Mouse (Mus musculus) heart, embryonic 13.5 days (tissue): Measurements from ENCODE around the gene Msi2. TPM values are rescaled to one million over a fixed set of nuclear protein-coding genes. Genes with fewer than 3 reads are reported as not detected.
A peak's percentile ranks its signal among the peaks of the same experiment; 100 is the strongest.

Source experiments
- ATAC-seq: fragments of 200-750 bp; cut with Nextera tagmentation; 2 replicates; pipeline ENCODE4 v1.8.0; 2017; ENCODE audit warnings: moderate TSS enrichment; ENCODE audit not compliant: insufficient number of reproducible peaks, low FRiP score, low TSS enrichment; ENCODE audit errors: extremely low read depth
- H3K27ac ChIP-seq: fragments of 300-500 bp; sonication (generic); replicated peaks from 2 replicates; pipeline ENCODE4 v1.5.1; 2015; ENCODE audit warnings: moderate library complexity, mild to moderate bottlenecking, inconsistent platforms
- H3K27me3 ChIP-seq: fragments of 300-500 bp; sonication (generic); replicated peaks from 2 replicates; pipeline ENCODE4 v1.6.1; 2015; ENCODE audit warnings: mild to moderate bottlenecking, inconsistent platforms
- H3K36me3 ChIP-seq: fragments of 300-500 bp; sonication (generic); 2 replicates; pipeline ENCODE4 v1.6.1; 2015; ENCODE audit warnings: mild to moderate bottlenecking, inconsistent platforms
- H3K4me1 ChIP-seq: fragments of 300-500 bp; sonication (generic); 2 replicates; pipeline ENCODE4 v1.6.1; 2015; ENCODE audit warnings: inconsistent platforms
- H3K4me2 ChIP-seq: fragments of 300-500 bp; sonication (generic); 2 replicates; pipeline ENCODE4 v1.6.1; 2015; ENCODE audit warnings: inconsistent platforms, mild to moderate bottlenecking, moderate library complexity
- H3K4me3 ChIP-seq: fragments of 300-500 bp; sonication (generic); 2 replicates; pipeline ENCODE4 v1.5.1; 2015; ENCODE audit warnings: moderate library complexity, mild to moderate bottlenecking, inconsistent platforms
- H3K9ac ChIP-seq: fragments of 300-500 bp; sonication (generic); 2 replicates; pipeline ENCODE4 v1.6.1; 2015; ENCODE audit warnings: inconsistent platforms, mild to moderate bottlenecking, moderate library complexity
- H3K9me3 ChIP-seq: fragments of 300-500 bp; sonication (generic); 2 replicates; pipeline ENCODE4 v1.6.1; 2016; ENCODE audit warnings: inconsistent platforms
- WGBS: fragments of 180-500 bp; shearing (Covaris S2); methylation state at CpG from one replicate; pipeline ENCODE4 v1.1.7; 2015; ENCODE audit warnings: mixed read lengths; 5-methylcytosine and 5-hydroxymethylcytosine counted together
- polyA plus RNA-seq: library from polyadenylated mRNA; unstranded; fragments of >200 nt; fragmentation: Nextera tagmentation; extraction: Ambion mirVana; gene quantifications from 2 replicates; pipeline ENCODE4 v1.2.1, GENCODE M21; 2015

Msi2 gene
- polyA plus RNA-seq, 1 experiment from 2014 or later, result 16.2 TPM

DNA sequence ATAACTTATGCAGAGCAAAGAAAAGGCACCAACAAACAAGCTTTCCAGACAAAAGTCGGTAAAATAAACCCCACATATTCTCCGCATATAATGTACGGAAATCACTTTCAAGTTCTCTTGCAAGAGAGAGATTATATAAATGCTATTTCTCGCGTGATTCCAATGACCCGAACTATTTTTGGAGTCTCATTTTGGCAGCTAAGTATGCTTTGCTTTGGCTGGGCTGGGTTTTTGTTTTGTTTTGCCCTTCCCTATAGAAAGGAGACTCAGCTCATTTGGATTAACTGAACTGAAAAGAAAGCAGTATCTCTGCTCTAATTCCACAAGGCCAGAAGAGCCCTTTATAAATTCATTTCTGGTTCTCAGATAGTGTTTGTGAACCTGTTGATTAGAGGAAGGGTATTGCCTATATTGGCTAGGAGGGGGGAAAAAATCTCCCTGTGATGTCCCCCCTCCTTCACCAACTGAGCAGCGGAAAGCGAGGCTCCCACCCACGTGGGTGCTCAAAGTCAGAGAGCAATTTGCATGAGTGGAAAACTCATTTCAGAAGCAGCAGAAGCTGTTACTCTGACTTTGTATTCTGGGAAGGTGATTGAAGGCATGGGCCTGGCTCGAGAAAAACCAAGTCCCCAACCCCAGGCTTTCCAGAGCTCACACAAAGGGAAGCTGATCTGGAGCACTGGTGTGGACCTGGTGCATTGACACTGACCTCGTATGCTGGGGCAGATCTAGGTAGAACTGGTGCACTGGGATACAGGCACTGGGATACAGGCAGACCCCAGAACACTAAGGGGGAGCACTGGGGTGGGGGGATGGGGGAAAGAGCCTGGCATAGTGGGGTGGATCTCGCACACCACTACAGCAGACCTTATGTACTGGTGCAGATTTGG is 201.5 kb downstream of the Msi2 start:
- no peak overlapping the region for H3K4me3 ChIP-seq
- peaks cover 78% of the 10 kb centered on the region for H3K4me1 ChIP-seq
- peak overlapping the region; percentile 86 for H3K27ac ChIP-seq
- no peaks in the 10 kb centered on the region for H3K9me3 ChIP-seq
- peak overlapping the region; percentile 62 for H3K9ac ChIP-seq
- ATAC-seq, result no peak
- peak overlapping the region; percentile 17 for H3K4me2 ChIP-seq
- H3K27me3 ChIP-seq, result no peaks in the 10 kb centered on the region
- WGBS, result 53% methylated on average over 12 of the region's 12 CpGs
- H3K36me3 ChIP-seq, result peaks cover 4% of the 10 kb centered on the region; the same call in 1 of the 2 replicates

- no peak overlapping the region for H3K4me3 ChIP-seq
- WGBS, result 61% methylated on average over 6 of the region's 6 CpGs
- no peaks in the 10 kb centered on the region for H3K27me3 ChIP-seq
- peak overlapping the region; percentile 59 for H3K9ac ChIP-seq
- H3K27ac ChIP-seq, result peak overlapping the region; percentile 86
- ATAC-seq, result no peak
- peaks cover 70% of the 10 kb centered on the region for H3K4me1 ChIP-seq
- 0 out of 2 replicates have a peak overlapping the region, but pooled peaks have one; percentile 17 for H3K4me2 ChIP-seq
- peaks cover 4% of the 10 kb centered on the region; the same call in 1 of the 2 replicates for H3K36me3 ChIP-seq
- no peaks in the 10 kb centered on the region for H3K9me3 ChIP-seq
Observed at GRCm38 (mm10) chr11:88515736-88516583, 202.4 kb downstream of the Msi2 start.

DNA sequence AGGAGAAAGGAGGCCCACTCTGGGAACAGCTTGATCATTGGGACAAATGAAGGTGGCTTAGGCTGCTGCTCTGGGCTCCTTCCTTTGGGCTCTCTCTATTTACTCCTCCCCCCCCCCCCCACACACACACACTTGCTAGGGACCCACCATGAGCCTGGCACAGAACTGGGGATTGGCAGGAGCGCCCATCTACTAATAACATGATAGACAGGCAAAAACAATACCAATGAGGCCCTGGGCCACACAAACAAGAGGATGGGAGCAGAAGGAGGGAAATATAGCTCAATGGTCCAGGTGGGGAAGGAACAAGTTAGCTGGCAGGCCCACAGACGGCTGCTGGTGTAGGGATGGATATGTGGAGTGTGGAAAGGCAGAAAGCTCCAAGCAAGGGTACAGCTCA is 203.0 kb downstream of the Msi2 start:
- H3K27me3 ChIP-seq, result no peaks in the 10 kb centered on the region
- no peak overlapping the region for H3K4me2 ChIP-seq
- H3K36me3 ChIP-seq, result peaks cover 4% of the 10 kb centered on the region; the same call in 1 of the 2 replicates
- WGBS, result 73% methylated on average over 2 of the region's 2 CpGs
- H3K9me3 ChIP-seq, result no peaks in the 10 kb centered on the region
- no peak overlapping the region for H3K4me3 ChIP-seq
- peak overlapping the region; percentile 86 for H3K27ac ChIP-seq
- ATAC-seq, result no peak
- H3K9ac ChIP-seq, result peak overlapping the region; percentile 59; the same call in 1 of the 2 replicates
- H3K4me1 ChIP-seq, result peaks cover 69% of the 10 kb centered on the region

- no peak overlapping the region for H3K4me3 ChIP-seq
- H3K36me3 ChIP-seq, result peaks cover 4% of the 10 kb centered on the region; the same call in 1 of the 2 replicates
- no peak overlapping the region for H3K9ac ChIP-seq
- peaks cover 69% of the 10 kb centered on the region for H3K4me1 ChIP-seq
- H3K27me3 ChIP-seq, result no peaks in the 10 kb centered on the region
- H3K4me2 ChIP-seq, result no peak overlapping the region
- peak overlapping the region; percentile 24; the same call in 1 of the 2 replicates for H3K27ac ChIP-seq
- no peaks in the 10 kb centered on the region for H3K9me3 ChIP-seq
- ATAC-seq, result no peak
- WGBS, result 72% methylated on average over 12 of the region's 12 CpGs
Observed at GRCm38 (mm10) chr11:88514151-88514926, 204.0 kb downstream of the Msi2 start.

DNA sequence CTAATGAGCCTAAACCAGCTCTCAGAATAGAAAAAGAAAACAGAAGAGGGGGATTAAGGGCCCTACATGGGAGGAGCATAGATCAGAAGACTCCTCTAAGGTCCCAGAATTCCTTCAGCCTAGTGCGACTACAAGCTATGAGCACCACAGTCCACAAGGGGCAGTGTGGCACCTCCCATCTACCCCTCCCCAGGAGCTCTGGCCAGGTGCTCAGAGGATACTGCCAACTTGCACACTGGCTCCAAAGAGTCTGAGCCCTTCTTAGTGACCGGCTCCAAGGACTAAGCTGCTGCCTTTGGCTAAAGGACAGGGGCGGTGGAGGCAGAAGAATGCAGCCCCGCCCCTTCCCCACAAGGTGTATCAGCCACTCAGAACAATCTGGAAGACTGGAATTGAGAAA is 205.7 kb downstream of the Msi2 start:
- H3K4me2 ChIP-seq, result no peak overlapping the region
- ATAC-seq, result no peak
- peaks cover 82% of the 10 kb centered on the region for H3K4me1 ChIP-seq
- no peaks in the 10 kb centered on the region for H3K9me3 ChIP-seq
- no peaks in the 10 kb centered on the region for H3K27me3 ChIP-seq
- H3K36me3 ChIP-seq, result 0 out of 2 replicates have a peak, but pooled peaks cover 2% of the 10 kb centered on the region
- H3K4me3 ChIP-seq, result no peak overlapping the region
- H3K27ac ChIP-seq, result 0 out of 2 replicates have a peak overlapping the region, but pooled peaks have one; percentile 9
- H3K9ac ChIP-seq, result no peak overlapping the region
- WGBS, result 37% methylated on average over 4 of the region's 4 CpGs

GRCm38 (mm10) chr11:88510282-88510850 is 207.9 kb downstream of the Msi2 start:
- no peak for ATAC-seq
- Histone ChIP-seq H3K36me3 (no peaks in the 10 kb centered on the region), H3K9ac (no peak overlapping the region), H3K4me2 (no peak overlapping the region), H3K4me1 (peaks cover 76% of the 10 kb centered on the region), H3K9me3 (no peaks in the 10 kb centered on the region), H3K27me3 (no peaks in the 10 kb centered on the region), H3K27ac (0 out of 2 replicates have a peak overlapping the region, but pooled peaks have one; percentile 20), H3K4me3 (no peak overlapping the region)
- WGBS, result 72% methylated on average over 8 of the region's 8 CpGs

GRCm38 (mm10) chr11:88509464-88509863 is 208.8 kb downstream of the Msi2 start:
- WGBS, result 86% methylated on average over 4 of the region's 4 CpGs
- Histone ChIP-seq H3K36me3 (no peaks in the 10 kb centered on the region), H3K4me3 (no peak overlapping the region), H3K27ac (no peak overlapping the region), H3K4me1 (peaks cover 74% of the 10 kb centered on the region), H3K4me2 (no peak overlapping the region), H3K9ac (no peak overlapping the region), H3K27me3 (no peaks in the 10 kb centered on the region), H3K9me3 (no peaks in the 10 kb centered on the region)
- ATAC-seq, result no peak

DNA sequence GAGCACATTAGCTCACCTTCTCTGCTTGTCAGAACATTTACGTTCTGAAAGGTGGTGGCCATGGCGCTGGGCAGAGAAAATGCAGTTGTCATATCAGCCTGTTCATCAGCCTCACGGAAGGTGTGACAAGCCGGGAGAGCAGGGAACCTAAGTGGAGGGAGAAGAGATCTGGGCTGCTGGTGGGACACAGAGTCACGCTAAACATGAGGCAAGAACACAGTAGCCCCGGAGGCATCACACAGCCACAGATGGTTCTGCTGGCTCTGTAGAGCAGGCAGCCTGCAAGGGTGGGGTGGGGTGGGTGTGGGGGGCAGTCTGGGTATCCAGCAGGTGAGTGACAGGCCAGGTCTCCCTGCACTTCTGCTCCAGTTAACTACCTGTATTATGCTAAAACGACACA is 210.2 kb downstream of the Msi2 start:
- peaks cover 75% of the 10 kb centered on the region for H3K4me1 ChIP-seq
- H3K4me2 ChIP-seq, result no peak overlapping the region
- H3K4me3 ChIP-seq, result no peak overlapping the region
- no peaks in the 10 kb centered on the region for H3K27me3 ChIP-seq
- WGBS, result 65% methylated on average over 7 of the region's 7 CpGs
- no peak overlapping the region for H3K27ac ChIP-seq
- no peak for ATAC-seq
- peak overlapping the region; percentile 24; the same call in 1 of the 2 replicates for H3K9ac ChIP-seq
- H3K9me3 ChIP-seq, result no peaks in the 10 kb centered on the region
- no peaks in the 10 kb centered on the region for H3K36me3 ChIP-seq

GRCm38 (mm10) chr11:88506544-88507419 is 211.5 kb downstream of the Msi2 start:
- Histone ChIP-seq H3K36me3 (no peaks in the 10 kb centered on the region), H3K9me3 (no peaks in the 10 kb centered on the region), H3K4me1 (peaks cover 75% of the 10 kb centered on the region), H3K27me3 (no peaks in the 10 kb centered on the region), H3K27ac (peak overlapping the region; percentile 13), H3K4me2 (no peak overlapping the region), H3K9ac (0 out of 2 replicates have a peak overlapping the region, but pooled peaks have one; percentile 5), H3K4me3 (no peak overlapping the region)
- no peak for ATAC-seq
- WGBS, result 59% methylated on average over 5 of the region's 5 CpGs

- H3K9me3 ChIP-seq, result no peaks in the 10 kb centered on the region
- H3K4me1 ChIP-seq, result peaks cover 81% of the 10 kb centered on the region
- H3K4me3 ChIP-seq, result no peak overlapping the region
- H3K4me2 ChIP-seq, result no peak overlapping the region
- WGBS, result 86% methylated on average over 13 of the region's 13 CpGs
- H3K36me3 ChIP-seq, result no peaks in the 10 kb centered on the region
- no peak overlapping the region for H3K27ac ChIP-seq
- H3K27me3 ChIP-seq, result no peaks in the 10 kb centered on the region
- no peak for ATAC-seq
- H3K9ac ChIP-seq, result no peak overlapping the region
Observed at GRCm38 (mm10) chr11:88506109-88506508, 212.2 kb downstream of the Msi2 start.
